Mouse (Mus musculus) neural tube, embryonic 11.5 days (tissue): ENCODE data around the gene Prpf19. TPM values are rescaled to one million over a fixed set of nuclear protein-coding genes. Genes with fewer than 3 reads are reported as not detected.

Source experiments
- ATAC-seq: fragments of 200-750 bp; cut with Nextera tagmentation; 2 replicates; pipeline ENCODE4 v1.8.0; 2017; ENCODE audit warnings: moderate number of reproducible peaks, mild to moderate bottlenecking, moderate TSS enrichment, moderate library complexity; ENCODE audit not compliant: insufficient read depth, low FRiP score, low TSS enrichment
- DNase-seq: peaks from one replicate; pipeline ENCODE4 v3.0.0-alpha.2; 2015; ENCODE audit warnings: low spot score
- H3K27ac ChIP-seq: fragments of 300-500 bp; sonication (generic); 2 replicates; pipeline ENCODE4 v1.5.1; 2014; ENCODE audit warnings: low read depth, mild to moderate bottlenecking, low read length
- H3K27me3 ChIP-seq: fragments of 300-500 bp; sonication (generic); 2 replicates; pipeline ENCODE4 v1.6.1; 2014; ENCODE audit warnings: mild to moderate bottlenecking, low read length, mixed read lengths; ENCODE audit not compliant: control insufficient read depth, insufficient read depth
- H3K36me3 ChIP-seq: fragments of 300-500 bp; sonication (generic); 2 replicates; pipeline ENCODE4 v1.6.1; 2014; ENCODE audit warnings: mild to moderate bottlenecking, low read length, moderate library complexity, mixed read lengths; ENCODE audit not compliant: control insufficient read depth, insufficient read depth
- H3K4me1 ChIP-seq: fragments of 300-500 bp; sonication (generic); 2 replicates; pipeline ENCODE4 v1.6.1; 2014; ENCODE audit warnings: low read length, mixed read lengths; ENCODE audit not compliant: control insufficient read depth, insufficient read depth
- H3K4me2 ChIP-seq: fragments of 300-500 bp; sonication (generic); 2 replicates; pipeline ENCODE4 v1.6.1; 2014; ENCODE audit warnings: low read depth, mild to moderate bottlenecking, moderate library complexity
- H3K4me3 ChIP-seq: fragments of 300-500 bp; sonication (generic); 2 replicates; pipeline ENCODE4 v1.5.1; 2014; ENCODE audit warnings: low read depth, low read length
- H3K9ac ChIP-seq: fragments of 300-500 bp; sonication (generic); 2 replicates; pipeline ENCODE4 v1.6.1; 2014; ENCODE audit warnings: mild to moderate bottlenecking, low read length
- H3K9me3 ChIP-seq: fragments of 300-500 bp; sonication (generic); 2 replicates; pipeline ENCODE4 v1.6.1; 2016; ENCODE audit warnings: low read length; ENCODE audit not compliant: control insufficient read depth
- WGBS: fragments of 180-500 bp; shearing (Covaris S2); extraction: QIAGEN DNeasy Blood & Tissue Kit; methylation state at CpG from one replicate; pipeline ENCODE4 v1.1.7; 2014; 5-methylcytosine and 5-hydroxymethylcytosine counted together
- polyA plus RNA-seq: library from polyadenylated mRNA; unstranded; fragments of >200 nt; fragmentation: Nextera tagmentation; extraction: Ambion mirVana; gene quantifications from 2 replicates; pipeline ENCODE4 v1.2.1, GENCODE M21; 2014

Prpf19 gene
- polyA plus RNA-seq, 1 experiment from 2014 or later: 56.8 TPM

GRCm38 (mm10) chr19:10880085-10880974 lies 14.7 kb upstream of the Prpf19 start:
- no peaks in the 10 kb centered on the region for H3K9me3 ChIP-seq
- H3K9ac ChIP-seq: 0 out of 2 replicates have a peak overlapping the region, but pooled peaks have one; percentile 7
- H3K4me3 ChIP-seq: peak overlapping the region; percentile 43; the same call in 1 of the 2 replicates
- H3K36me3 ChIP-seq: no peaks in the 10 kb centered on the region; the same call in 1 of the 2 replicates
- ATAC-seq (no peak), DNase-seq (no peak)
- no peak overlapping the region for H3K27ac ChIP-seq
- H3K4me2 ChIP-seq: peak overlapping the region; percentile 87
- peaks cover 8% of the 10 kb centered on the region for H3K4me1 ChIP-seq
- no peaks in the 10 kb centered on the region for H3K27me3 ChIP-seq
- 50% methylated on average over 6 of the region's 7 CpGs for WGBS

GRCm38 (mm10) chr19:10880975-10881425 lies 14.0 kb upstream of the Prpf19 start:
- H3K9me3 ChIP-seq: no peaks in the 10 kb centered on the region
- H3K4me2 ChIP-seq: peak overlapping the region; percentile 87
- peak overlapping the region; percentile 94; the same call in 1 of the 2 replicates for H3K27ac ChIP-seq
- 0% methylated on average over 14 of the region's 14 CpGs for WGBS
- DNase-seq: no peak
- H3K27me3 ChIP-seq: no peaks in the 10 kb centered on the region
- no peaks in the 10 kb centered on the region; the same call in 1 of the 2 replicates for H3K36me3 ChIP-seq
- ATAC-seq: no peak; the same call in 1 of the 2 replicates
- H3K9ac ChIP-seq: peak overlapping the region; percentile 78
- peak overlapping the region; percentile 43 for H3K4me3 ChIP-seq
- peaks cover 8% of the 10 kb centered on the region for H3K4me1 ChIP-seq

GRCm38 (mm10) chr19:10881426-10882154 lies 13.4 kb upstream of the Prpf19 start, which contains the start of gene Tmem109:
Gene Tmem109 (minus strand): TSS chr19:10882001.
- WGBS: under 1% methylated on average over 49 of the region's 49 CpGs
- H3K9me3 ChIP-seq: no peaks in the 10 kb centered on the region
- H3K4me3 ChIP-seq: peak within 1 kb of the TSS; percentile 43
- H3K36me3 ChIP-seq: no peaks in the 10 kb centered on the region; the same call in 1 of the 2 replicates
- H3K4me2 ChIP-seq: peak within 1 kb of the TSS; percentile 87
- H3K27ac ChIP-seq: peak within 1 kb of the TSS; percentile 94
- H3K4me1 ChIP-seq: peaks cover 8% of the 10 kb centered on the region
- peak within 1 kb of the TSS; percentile 78 for H3K9ac ChIP-seq
- DNase-seq (peak; percentile 96), ATAC-seq (peak; percentile 91)
- H3K27me3 ChIP-seq: no peaks in the 10 kb centered on the region

GRCm38 (mm10) chr19:10892201-10892600 lies 2.8 kb upstream of the Prpf19 start:
- Histone ChIP-seq H3K27me3 (no peaks in the 10 kb centered on the region), H3K9me3 (no peaks in the 10 kb centered on the region), H3K36me3 (no peaks in the 10 kb centered on the region), H3K27ac (no peak overlapping the region), H3K9ac (no peak overlapping the region), H3K4me3 (no peak overlapping the region), H3K4me2 (no peak overlapping the region), H3K4me1 (peaks cover 6% of the 10 kb centered on the region; the same call in 1 of the 2 replicates)
- 95% methylated on average over 3 of the region's 3 CpGs for WGBS
- ATAC-seq: no peak
- no peak for DNase-seq

GRCm38 (mm10) chr19:10895708-10896107 lies 677 bp downstream of the Prpf19 start:
- Histone ChIP-seq H3K4me1 (peaks cover 6% of the 10 kb centered on the region; the same call in 1 of the 2 replicates), H3K27ac (peak overlapping the region; percentile 90), H3K9me3 (no peaks in the 10 kb centered on the region), H3K36me3 (peaks cover 13% of the 10 kb centered on the region), H3K27me3 (no peaks in the 10 kb centered on the region), H3K4me3 (peak overlapping the region; percentile 82), H3K9ac (peak overlapping the region; percentile 91), H3K4me2 (peak overlapping the region; percentile 46)
- DNase-seq (no peak), ATAC-seq (no peak)
- 1% methylated on average over 16 of the region's 16 CpGs for WGBS

- Histone ChIP-seq H3K4me1 (peaks cover 6% of the 10 kb centered on the region; the same call in 1 of the 2 replicates), H3K4me3 (no peak overlapping the region), H3K27ac (no peak overlapping the region), H3K27me3 (no peaks in the 10 kb centered on the region), H3K36me3 (peaks cover 14% of the 10 kb centered on the region), H3K9ac (no peak overlapping the region; the same call in 1 of the 2 replicates), H3K4me2 (peak overlapping the region; percentile 46; the same call in 1 of the 2 replicates), H3K9me3 (no peaks in the 10 kb centered on the region)
- WGBS: 91% methylated on average over 7 of the region's 7 CpGs
- no peak for DNase-seq
- no peak for ATAC-seq
Observed at GRCm38 (mm10) chr19:10896849-10897248, 1.8 kb downstream of the Prpf19 start.

- DNase-seq (no peak), ATAC-seq (no peak)
- Histone ChIP-seq H3K9ac (no peak overlapping the region), H3K27me3 (no peaks in the 10 kb centered on the region), H3K4me1 (peaks cover 6% of the 10 kb centered on the region; the same call in 1 of the 2 replicates), H3K4me2 (no peak overlapping the region), H3K27ac (no peak overlapping the region), H3K36me3 (peaks cover 18% of the 10 kb centered on the region), H3K9me3 (no peaks in the 10 kb centered on the region), H3K4me3 (no peak overlapping the region)
- WGBS: 92% methylated on average over 8 of the region's 8 CpGs
Observed at GRCm38 (mm10) chr19:10897491-10897890, 2.5 kb downstream of the Prpf19 start.

- H3K36me3 ChIP-seq: peaks cover 29% of the 10 kb centered on the region
- H3K27me3 ChIP-seq: no peaks in the 10 kb centered on the region
- ATAC-seq (no peak), DNase-seq (no peak)
- H3K27ac ChIP-seq: no peak overlapping the region
- no peak overlapping the region for H3K4me2 ChIP-seq
- no peak overlapping the region for H3K9ac ChIP-seq
- no peak overlapping the region for H3K4me3 ChIP-seq
- no peaks in the 10 kb centered on the region for H3K9me3 ChIP-seq
- WGBS: 89% methylated on average over 6 of the region's 6 CpGs
- peaks cover 6% of the 10 kb centered on the region; the same call in 1 of the 2 replicates for H3K4me1 ChIP-seq
Observed at GRCm38 (mm10) chr19:10900315-10900714, 5.3 kb downstream of the Prpf19 start.
